In genomic region chr7:109617838-109618237, GRCm38 (mm10) we compare ENCODE assay signal across 13 mouse cellular contexts.
DNase-seq lines count a peak whose midpoint lies in the region; ATAC-seq and TF ChIP-seq lines count a peak whose summit lies in the region.
"Had no signal": no experiment of that assay in that cellular context is flagged by ENCODE, and none has a peak within 500 bp of the region (broad histone marks: within the 10 kb centered on the region; RNA-seq: fewer than 3 reads in every experiment).

No protein-coding gene starts in this region.

- H3K4me2 ChIP-seq in kidney, embryonic 15.5 days = no peak overlapping the region
- H3K4me2 ChIP-seq in heart, embryonic 14.5 days (ENCODE audit: low read length) = peak overlapping the region; percentile 17; the same call in 1 of the 2 replicates
- H3K4me2 ChIP-seq in neural tube, embryonic 15.5 days = no peak overlapping the region

- H3K4me1 ChIP-seq in kidney, adult 2 months (ENCODE audit: control insufficient read depth, insufficient read depth, low read length) = peaks cover 15% of the 10 kb centered on the region; the same call in 1 of the 2 replicates
- H3K4me1 ChIP-seq in kidney, embryonic 15.5 days = peaks cover 51% of the 10 kb centered on the region
- H3K4me1 ChIP-seq in heart, embryonic 14.5 days (ENCODE audit: control insufficient read depth in 2 of 2, insufficient read depth in 2 of 2, low read length in 2 of 2) = peaks cover 35 to 80% of the 10 kb centered on the region in 2 experiments
- H3K4me1 ChIP-seq in neural tube, embryonic 15.5 days = peaks cover 39% of the 10 kb centered on the region

- no peak for ATAC-seq in kidney, embryonic 15.5 days (replicated peaks; ENCODE audit: low FRiP score)
- no peak for ATAC-seq in heart, embryonic 14.5 days (ENCODE audit: insufficient number of reproducible peaks, insufficient read depth, low FRiP score, low read depth)
- ATAC-seq in neural tube, embryonic 15.5 days (ENCODE audit: low FRiP score) = no peak
- ATAC-seq in megakaryocyte, adult 5-6 weeks (ENCODE audit: poor library complexity, severe bottlenecking) = no peak
- ATAC-seq: activated CD4-positive, CD25-positive, alpha-beta regulatory T cell, adult 4 months; forebrain, postnatal 0 days; intestine, postnatal 0 days had no signal

- 31% methylated on average over 3 of the region's 3 CpGs for WGBS in kidney, adult 2 months
- 69% methylated on average over 3 of the region's 3 CpGs for WGBS in kidney, embryonic 15.5 days
- 20% methylated on average over 3 of the region's 3 CpGs for WGBS in heart, embryonic 14.5 days
- 79% methylated on average over 3 of the region's 3 CpGs for WGBS in neural tube, embryonic 15.5 days

- no peak overlapping the region for H3K4me3 ChIP-seq in kidney, adult 2 months (ENCODE audit: insufficient read depth, low read depth, low read length)
- no peak overlapping the region for H3K4me3 ChIP-seq in kidney, embryonic 15.5 days (replicated peaks)
- no peak overlapping the region for H3K4me3 ChIP-seq in heart, embryonic 14.5 days (ENCODE audit: control insufficient read depth in 1 of 2, insufficient read depth in 1 of 2, low read depth in 1 of 2, low read length in 2 of 2)
- no peak overlapping the region for H3K4me3 ChIP-seq in neural tube, embryonic 15.5 days (replicated peaks)

- peak; percentile 59 for DNase-seq in kidney, adult 2 months
- peak; percentile 14 for DNase-seq in MN1 (ENCODE audit: low spot score)
- DNase-seq in cerebellum, postnatal 25 days = peak; percentile 94 to 96
- no peak for DNase-seq in testis, postnatal 14 days (ENCODE audit: low spot score)
- DNase-seq: forebrain, postnatal 0 days; thymus, adult 18-20 months had no signal

- H3K27me3 ChIP-seq in kidney, adult 2 months (replicated peaks; ENCODE audit: control insufficient read depth, insufficient read depth, low read length) = no peaks in the 10 kb centered on the region
- no peaks in the 10 kb centered on the region for H3K27me3 ChIP-seq in kidney, embryonic 15.5 days
- H3K27me3 ChIP-seq in heart, embryonic 14.5 days (ENCODE audit: control insufficient read depth, insufficient read depth, low read length) = no peaks in the 10 kb centered on the region
- no peaks in the 10 kb centered on the region for H3K27me3 ChIP-seq in neural tube, embryonic 15.5 days (replicated peaks)

- TF ChIP-seq POLR2A in kidney, adult 2 months (IDR thresholded peaks at IDR 0.05; ENCODE audit: low read depth, low read length) = no peak

- no peak for TF ChIP-seq CTCF in kidney, adult 2 months (conservative IDR thresholded peaks at IDR 0.05; ENCODE audit: insufficient read depth, insufficient read length, low read depth, low read length)

- no peaks in the 10 kb centered on the region for H3K9me3 ChIP-seq in kidney, embryonic 15.5 days (replicated peaks)
- H3K9me3 ChIP-seq in heart, embryonic 14.5 days (ENCODE audit: control insufficient read depth, low read length) = no peaks in the 10 kb centered on the region
- H3K9me3 ChIP-seq in neural tube, embryonic 15.5 days (replicated peaks) = no peaks in the 10 kb centered on the region

- H3K27ac ChIP-seq in kidney, adult 2 months (ENCODE audit: insufficient read depth, low read depth, low read length) = no peak overlapping the region; the same call in 1 of the 2 replicates
- no peak overlapping the region for H3K27ac ChIP-seq in kidney, embryonic 15.5 days
- H3K27ac ChIP-seq in heart, embryonic 14.5 days (replicated peaks in 1 of 2; ENCODE audit: control insufficient read depth in 1 of 2, insufficient read depth in 1 of 2, low read depth in 2 of 2, low read length in 2 of 2) = peak overlapping the region; percentile 32 to 95; a peak in 3 of 4 replicates
- no peak overlapping the region for H3K27ac ChIP-seq in neural tube, embryonic 15.5 days (replicated peaks)
- H3K27ac ChIP-seq: macrophage had no signal

- H3K9ac ChIP-seq in kidney, embryonic 15.5 days = no peak overlapping the region
- no peak overlapping the region for H3K9ac ChIP-seq in heart, embryonic 14.5 days (ENCODE audit: low read length)
- no peak overlapping the region for H3K9ac ChIP-seq in neural tube, embryonic 15.5 days (replicated peaks)
- H3K9ac ChIP-seq: forebrain, postnatal 0 days had no signal

- H3K36me3 ChIP-seq in kidney, adult 2 months (ENCODE audit: control insufficient read depth, insufficient read depth, low read length) = no peaks in the 10 kb centered on the region
- H3K36me3 ChIP-seq in kidney, embryonic 15.5 days = no peaks in the 10 kb centered on the region
- H3K36me3 ChIP-seq in heart, embryonic 14.5 days (ENCODE audit: control insufficient read depth, insufficient read depth, low read length) = 0 out of 2 replicates have a peak, but pooled peaks cover 1% of the 10 kb centered on the region
- no peaks in the 10 kb centered on the region for H3K36me3 ChIP-seq in neural tube, embryonic 15.5 days

Comparison
In these comparisons a context has a peak if more than half of its experiments do, and no peak if none do; other contexts are left out.
1. H3K27ac ChIP-seq: peak in heart, embryonic 14.5 days (2 of 2); none in kidney, adult 2 months (single experiment), kidney, embryonic 15.5 days (single experiment) and neural tube, embryonic 15.5 days (single experiment).